Mouse (Mus musculus): Measurements from ENCODE around the gene Tuba1c.
"Not testable (repeated sequence)": the region's sequence is repeated elsewhere in the genome, so short reads cannot be mapped to it uniquely, and the experiment has no call there.

Gene Tuba1c

GRCm38 (mm10) chr15:99032041-99032725 lies 2.5 kb downstream of the Tuba1c start:
- DNase-seq, result no peak

DNA sequence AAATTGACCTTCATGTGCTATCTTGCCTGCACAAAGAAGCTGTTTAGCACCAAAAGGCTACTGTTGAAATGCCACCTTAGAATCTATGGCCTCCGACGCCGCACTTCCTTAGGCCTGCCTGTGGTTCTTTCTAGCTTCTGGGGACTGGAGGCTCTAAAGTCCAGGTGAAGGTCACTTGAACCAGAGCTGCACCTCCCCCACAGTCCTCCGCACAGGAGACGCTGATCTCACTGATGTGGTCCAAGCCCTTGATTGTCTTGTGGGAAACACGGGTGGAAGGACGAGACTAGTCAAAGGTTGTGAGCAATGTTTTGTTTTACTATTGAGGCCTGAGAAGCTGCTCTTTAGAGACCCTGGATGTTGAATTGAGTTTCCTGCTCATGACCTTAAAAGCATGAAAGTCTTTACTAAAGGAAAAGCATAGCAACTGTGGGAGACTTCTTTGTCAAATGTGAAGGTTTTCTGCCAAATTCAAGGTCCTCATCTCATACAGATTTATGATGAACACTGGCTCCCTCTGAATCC lies 3.1 kb downstream of the Tuba1c start:
- DNase-seq, result peak; percentile 67

GRCm38 (mm10) chr15:99033498-99034270 lies 4.0 kb downstream of the Tuba1c start:
- no peak for DNase-seq

DNA sequence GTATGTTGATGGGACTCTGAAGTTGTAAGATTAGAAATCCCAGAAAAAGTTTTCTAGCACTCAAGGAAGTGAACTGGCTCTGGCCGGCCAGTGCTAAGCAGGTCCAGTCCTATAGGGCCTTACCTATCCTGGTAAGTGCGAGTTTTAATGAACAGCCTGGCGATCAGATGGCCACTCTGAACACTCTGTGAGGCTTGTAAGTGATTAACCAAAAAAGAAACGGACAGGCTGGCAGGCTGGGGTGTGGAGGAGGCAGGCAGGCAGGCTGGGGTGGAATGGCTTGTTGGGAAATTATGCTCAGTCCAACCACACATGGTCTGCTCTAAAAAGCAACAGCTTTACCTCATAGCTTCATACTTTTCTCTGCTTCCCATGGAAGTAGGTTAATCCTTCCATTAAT lies 5.7 kb downstream of the Tuba1c start:
- peak; percentile 80 for DNase-seq

GRCm38 (mm10) chr15:99036249-99036905 lies 6.7 kb downstream of the Tuba1c start:
- no peak for DNase-seq

DNA sequence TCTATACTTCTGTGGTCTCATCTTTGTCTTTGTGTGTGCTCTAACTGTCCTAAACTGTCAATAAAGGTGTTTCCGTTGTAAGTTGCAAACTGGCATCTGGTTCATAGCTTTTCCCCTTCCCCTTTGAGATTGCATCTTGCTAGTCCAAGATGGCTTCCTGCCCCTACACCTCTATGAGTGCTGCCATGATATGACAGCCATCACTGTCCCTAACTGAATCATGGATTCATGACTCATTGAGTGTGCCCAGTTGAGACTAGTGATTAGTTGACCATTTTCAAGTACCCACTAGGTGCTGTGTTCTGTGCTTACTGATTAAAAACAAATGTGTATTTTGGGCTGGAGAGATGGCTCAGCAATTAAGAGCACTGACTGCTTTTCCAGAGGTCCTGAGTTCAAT lies 8.3 kb downstream of the Tuba1c start:
- no peak for DNase-seq

- no peak for DNase-seq
These were observed 9.1 kb downstream of the Tuba1c start for GRCm38 (mm10) chr15:99038797-99039196.

DNA sequence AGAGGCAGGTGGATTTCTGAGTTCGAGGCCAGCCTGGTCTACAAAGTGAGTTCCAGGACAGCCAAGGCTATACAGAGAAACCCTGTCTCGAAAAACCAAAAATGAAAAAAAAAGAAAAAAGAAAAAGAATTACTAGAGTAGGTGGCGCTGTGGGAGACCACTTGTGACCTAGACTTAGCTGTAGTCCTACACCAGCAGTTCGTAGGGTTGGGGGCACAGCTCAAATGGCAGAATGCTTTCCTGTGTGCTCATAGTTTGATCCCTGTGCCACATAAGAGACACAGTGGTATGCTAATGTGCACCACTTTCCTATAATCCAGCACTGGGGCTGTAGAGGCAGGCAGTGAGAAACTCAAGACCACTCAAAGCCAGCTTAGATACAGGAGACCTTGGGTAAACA lies 9.6 kb downstream of the Tuba1c start:
- DNase-seq, result no peak

DNA sequence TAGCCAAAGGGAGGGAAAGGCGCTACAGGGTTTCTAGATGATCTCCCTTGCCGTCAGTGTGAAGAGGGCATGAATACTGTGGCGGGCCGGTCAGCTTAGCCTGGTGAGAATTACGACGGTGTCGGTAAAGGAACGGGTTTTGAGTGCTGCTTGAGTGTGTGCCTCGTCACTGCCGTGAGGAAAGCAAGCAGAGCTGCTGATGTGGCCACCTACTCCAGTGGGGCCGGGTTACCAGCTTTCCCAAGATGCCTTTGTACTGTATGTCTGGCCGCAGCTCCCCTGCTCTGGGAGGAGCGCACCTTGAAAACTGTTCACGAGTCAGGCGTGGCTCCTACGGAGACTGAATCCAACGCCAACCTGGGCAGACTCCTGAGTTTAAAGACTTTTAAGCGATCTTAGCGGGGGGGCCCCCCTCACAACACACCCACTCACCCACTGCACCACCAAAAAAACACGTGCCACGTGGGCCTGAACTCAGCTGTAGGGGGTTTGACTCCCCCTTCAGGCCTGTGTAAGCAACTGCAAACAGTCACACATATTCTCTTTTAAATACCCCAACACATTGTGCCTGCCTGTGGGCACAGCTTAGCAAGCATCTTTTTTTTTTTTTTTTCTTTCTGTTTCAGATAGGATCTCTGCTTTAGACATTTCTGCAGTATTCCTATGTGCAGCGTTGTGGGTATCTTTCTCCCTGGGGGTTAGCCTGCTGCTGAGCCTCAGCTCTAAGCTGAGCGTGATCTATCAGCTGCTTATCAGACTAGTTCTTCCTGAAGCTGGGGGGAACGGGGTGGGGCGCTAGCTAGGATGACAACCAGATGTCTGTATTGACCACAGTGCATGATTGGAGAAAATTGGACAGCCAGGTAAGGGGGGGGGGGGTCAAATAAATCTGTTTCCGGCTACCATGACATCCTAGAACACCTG lies 10.6 kb downstream of the Tuba1c start:
- no peak for DNase-seq

GRCm38 (mm10) chr15:99040920-99041856 lies 11.5 kb downstream of the Tuba1c start:
- peak; percentile 34 for DNase-seq

DNA sequence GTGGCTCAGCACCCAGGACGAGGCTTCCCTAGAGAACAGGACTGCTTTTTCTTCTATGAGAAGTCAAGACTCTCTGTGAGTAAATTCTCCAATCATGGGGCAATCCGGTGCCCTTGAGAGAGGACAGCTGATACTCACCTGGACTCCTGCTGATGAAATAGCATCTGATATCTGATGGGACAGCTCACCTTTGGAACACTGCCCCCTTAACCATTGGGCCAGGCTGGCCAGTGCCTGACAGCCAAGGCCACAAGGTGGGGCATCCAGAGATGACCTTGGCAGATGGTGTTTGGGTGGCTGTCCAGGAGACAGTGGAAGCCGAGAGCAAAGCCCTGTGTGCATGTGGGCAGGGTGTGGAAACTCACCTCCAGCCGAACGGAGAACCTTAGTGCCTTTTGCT lies 12.6 kb downstream of the Tuba1c start:
- no peak for DNase-seq

GRCm38 (mm10) chr15:99044854-99045253 lies 15.2 kb downstream of the Tuba1c start:
- DNase-seq, result peak; percentile 78

DNA sequence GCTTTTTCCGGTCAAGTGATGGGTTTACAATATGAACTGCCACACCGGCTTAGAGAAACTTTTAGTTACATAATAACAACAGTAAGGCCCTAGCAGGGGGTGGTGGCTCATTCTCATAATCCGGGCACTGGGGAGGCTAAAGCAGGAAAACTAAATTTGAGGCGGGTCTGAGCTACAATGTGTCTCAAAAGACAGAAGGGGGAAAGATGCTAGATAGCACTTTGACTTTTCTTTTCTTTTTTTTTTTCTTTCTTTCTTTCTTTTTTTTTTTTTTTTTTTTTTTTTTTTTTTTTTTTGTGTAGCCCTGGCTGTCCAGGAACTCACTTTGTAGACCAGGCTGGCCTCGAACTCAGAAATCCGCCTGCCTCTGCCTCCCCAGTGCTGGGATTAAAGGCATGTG lies 16.0 kb downstream of the Tuba1c start:
- DNase-seq, result not testable (repeated sequence)

GRCm38 (mm10) chr15:99049473-99050253 lies 20.0 kb downstream of the Tuba1c start:
- DNase-seq, result peak; percentile 35

GRCm38 (mm10) chr15:99053373-99053772 lies 23.7 kb downstream of the Tuba1c start:
- no peak for DNase-seq

GRCm38 (mm10) chr15:99055040-99055439 lies 25.3 kb downstream of the Tuba1c start, which contains the start of gene Prph:
Prph (plus strand) TSS chr15:99055174.
- no peak for DNase-seq

GRCm38 (mm10) chr15:99055511-99055961 lies 25.8 kb downstream of the Tuba1c start:
- DNase-seq, result no peak

DNA sequence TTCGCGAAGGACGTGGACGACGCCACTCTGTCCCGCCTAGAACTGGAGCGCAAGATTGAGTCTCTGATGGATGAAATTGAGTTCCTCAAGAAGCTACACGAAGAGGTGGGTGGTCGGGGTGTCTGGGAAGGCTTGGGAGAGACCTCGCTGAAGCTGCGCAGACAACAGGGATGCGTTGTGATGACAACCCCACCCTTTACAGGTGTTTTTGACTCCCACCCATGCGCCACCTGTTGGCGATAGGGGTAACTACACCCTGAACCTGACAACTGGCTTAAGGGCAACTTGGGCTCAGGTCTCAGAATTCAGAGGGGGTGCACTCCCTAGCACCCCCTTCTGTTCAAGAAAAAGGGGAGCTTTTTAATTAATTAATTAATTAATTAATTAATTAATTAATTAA lies 26.6 kb downstream of the Tuba1c start:
- DNase-seq, result no peak

GRCm38 (mm10) chr15:99065557-99066165 lies 36.0 kb downstream of the Tuba1c start:
- DNase-seq, result no peak

GRCm38 (mm10) chr15:99071988-99072387 lies 42.3 kb downstream of the Tuba1c start:
- no peak for DNase-seq

Measured in kidney, adult 11 months (tissue).